Mouse (Mus musculus) myocyte (in vitro differentiated cells): Measurements from ENCODE around the gene Gm20388.

Experiments
- CEBPB ChIP-seq: IDR thresholded peaks from 2 replicates; pipeline ENCODE4 v1.6.1; 2011; ENCODE audit warnings: mild to moderate bottlenecking, moderate library complexity; ENCODE audit not compliant: poor library complexity, insufficient read depth, severe bottlenecking
- E2F4 ChIP-seq: IDR thresholded peaks from one replicate; pipeline ENCODE4 v1.6.1; 2011; ENCODE audit warnings: mild to moderate bottlenecking, control low read depth, moderate library complexity; ENCODE audit not compliant: insufficient read depth
- MAX ChIP-seq: IDR thresholded peaks from one replicate; pipeline ENCODE4 v1.6.1; 2011; ENCODE audit warnings: low read depth, mild to moderate bottlenecking, control low read depth
- MYOG ChIP-seq, 3 experiments: IDR thresholded peaks; one replicate each; pipeline ENCODE4 v1.6.1; 2011; ENCODE audit warnings: control low read depth in 2 of 3, low read depth in 2 of 3, mild to moderate bottlenecking in 2 of 3; ENCODE audit not compliant: insufficient read length in 2 of 3, control insufficient read depth in 1 of 3, insufficient read depth in 1 of 3
- POLR2A ChIP-seq: IDR thresholded peaks from one replicate; pipeline ENCODE4 v1.6.1; 2011; ENCODE audit warnings: low read depth, mild to moderate bottlenecking, control low read depth, moderate library complexity; ENCODE audit not compliant: insufficient read length
- POLR2AphosphoS2 ChIP-seq: IDR thresholded peaks from one replicate; pipeline ENCODE4 v1.6.1; 2011; ENCODE audit warnings: low read depth, control low read depth; ENCODE audit not compliant: insufficient read length
- REST ChIP-seq: IDR thresholded peaks from one replicate; pipeline ENCODE4 v1.6.1; 2011; ENCODE audit warnings: mild to moderate bottlenecking, control low read depth, moderate library complexity; ENCODE audit not compliant: insufficient read depth, insufficient read length
- TCF3 ChIP-seq: IDR thresholded peaks from one replicate; pipeline ENCODE4 v1.6.1; 2011; ENCODE audit warnings: low read depth, control low read depth; ENCODE audit not compliant: insufficient read length
- USF1 ChIP-seq: IDR thresholded peaks from one replicate; pipeline ENCODE4 v1.6.1; 2011; ENCODE audit warnings: low read depth, mild to moderate bottlenecking, control low read depth, moderate library complexity

DNA sequence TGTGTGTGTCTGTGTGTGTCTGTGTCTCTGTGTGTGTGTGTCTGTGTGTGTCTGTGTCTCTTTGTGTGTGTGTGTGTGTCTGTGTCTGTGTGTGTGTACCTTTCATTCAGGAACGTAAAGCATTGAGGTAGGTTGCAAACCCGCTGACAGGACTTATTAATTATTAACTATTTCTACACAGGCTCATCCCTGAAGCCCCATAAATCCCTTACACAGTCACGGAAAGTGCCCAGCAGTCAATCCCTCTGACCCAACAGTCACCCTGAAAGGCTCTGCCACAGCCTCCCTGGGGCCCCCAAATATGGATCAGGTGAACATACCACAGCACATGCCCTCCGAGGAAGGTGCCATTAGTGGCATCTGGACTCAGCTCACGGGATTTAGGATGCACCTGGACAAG lies 3849.9 kb downstream of the Gm20388 start:
- no peak for TF ChIP-seq POLR2A
- no peak for TF ChIP-seq CEBPB
- TF ChIP-seq USF1, result no peak
- no peak for TF ChIP-seq E2F4
- no peak for TF ChIP-seq MYOG (IDR thresholded peaks at IDR 0.05; ENCODE audit: control insufficient read depth in 1 of 3, insufficient read depth in 1 of 3, insufficient read length in 2 of 3, low read depth in 2 of 3)
- no peak for TF ChIP-seq MAX
- TF ChIP-seq REST, result no peak
- no peak for TF ChIP-seq TCF3
- no peak for TF ChIP-seq POLR2AphosphoS2
